Mouse (Mus musculus): ENCODE data around the gene Setx. TPM values are rescaled to one million over a fixed set of nuclear protein-coding genes. Genes with fewer than 3 reads are reported as not detected.

Gene Setx
- polyA plus RNA-seq, 1 experiment from 2014 or later, result 6.5 TPM

- no peak overlapping the region for H3K9ac ChIP-seq
- WGBS, result 43% methylated on average over 7 of the region's 7 CpGs
- no peak overlapping the region for H3K27ac ChIP-seq (replicated peaks)
- H3K36me3 ChIP-seq, result no peaks in the 10 kb centered on the region
- H3K27me3 ChIP-seq, result no peaks in the 10 kb centered on the region
- no peak overlapping the region for H3K4me3 ChIP-seq (replicated peaks)
- no peaks in the 10 kb centered on the region for H3K9me3 ChIP-seq (replicated peaks)
- H3K4me2 ChIP-seq (replicated peaks), result no peak overlapping the region
- H3K4me1 ChIP-seq, result no peaks in the 10 kb centered on the region
- no peak for ATAC-seq (ENCODE audit: insufficient number of reproducible peaks, low FRiP score, low TSS enrichment, low read depth)
Observed at GRCm38 (mm10) chr2:29223591-29224262, 99.7 kb downstream of the Setx start.

GRCm38 (mm10) chr2:29226671-29227070 lies 102.7 kb downstream of the Setx start:
- H3K36me3 ChIP-seq, result no peaks in the 10 kb centered on the region
- no peak overlapping the region for H3K27ac ChIP-seq (replicated peaks)
- no peak overlapping the region for H3K4me2 ChIP-seq (replicated peaks)
- no peak overlapping the region for H3K9ac ChIP-seq
- H3K27me3 ChIP-seq, result no peaks in the 10 kb centered on the region
- H3K9me3 ChIP-seq (replicated peaks), result no peaks in the 10 kb centered on the region
- no peak for ATAC-seq (ENCODE audit: insufficient number of reproducible peaks, low FRiP score, low TSS enrichment, low read depth)
- H3K4me3 ChIP-seq (replicated peaks), result no peak overlapping the region
- no peaks in the 10 kb centered on the region for H3K4me1 ChIP-seq
- WGBS, result 62% methylated on average over 4 of the region's 4 CpGs

- H3K4me1 ChIP-seq, result peaks cover 14% of the 10 kb centered on the region
- H3K4me2 ChIP-seq (replicated peaks), result no peak overlapping the region
- ATAC-seq (ENCODE audit: insufficient number of reproducible peaks, low FRiP score, low TSS enrichment, low read depth), result no peak
- no peaks in the 10 kb centered on the region for H3K9me3 ChIP-seq (replicated peaks)
- H3K36me3 ChIP-seq, result no peaks in the 10 kb centered on the region
- 63% methylated on average over 9 of the region's 9 CpGs for WGBS
- H3K9ac ChIP-seq, result no peak overlapping the region
- H3K27me3 ChIP-seq, result no peaks in the 10 kb centered on the region
- H3K27ac ChIP-seq (replicated peaks), result no peak overlapping the region
- no peak overlapping the region for H3K4me3 ChIP-seq (replicated peaks)
Observed at GRCm38 (mm10) chr2:29230191-29230835, 106.3 kb downstream of the Setx start.

Other genes with a start within 250 kb of the Setx start
- 0.07 TPM in 1 of 2 replicates, not detected in the other for gene Barhl1, start 207.5 kb upstream of the Setx start, polyA plus RNA-seq (2015; fragmentation: Nextera tagmentation; extraction: Ambion mirVana)
- gene Cfap77, start 69.1 kb upstream of the Setx start, polyA plus RNA-seq (2015; fragmentation: Nextera tagmentation; extraction: Ambion mirVana), result 0.56 and 1.8 TPM in 2 replicates
- gene Ttf1, start 63.9 kb upstream of the Setx start, polyA plus RNA-seq (2015; fragmentation: Nextera tagmentation; extraction: Ambion mirVana), result 11.5 and 12.5 TPM in 2 replicates
- gene Ntng2, start 128.8 kb downstream of the Setx start, polyA plus RNA-seq (2015; fragmentation: Nextera tagmentation; extraction: Ambion mirVana), result 0.88 and 1.2 TPM in 2 replicates
- gene Med27, start 222.6 kb downstream of the Setx start, polyA plus RNA-seq (2015; fragmentation: Nextera tagmentation; extraction: Ambion mirVana), result 47.8 and 53.3 TPM in 2 replicates

Measured in embryonic facial prominence, embryonic 15.5 days (tissue).